Mouse (Mus musculus): Measurements from ENCODE around the gene Cfap54.

Gene Cfap54

DNA sequence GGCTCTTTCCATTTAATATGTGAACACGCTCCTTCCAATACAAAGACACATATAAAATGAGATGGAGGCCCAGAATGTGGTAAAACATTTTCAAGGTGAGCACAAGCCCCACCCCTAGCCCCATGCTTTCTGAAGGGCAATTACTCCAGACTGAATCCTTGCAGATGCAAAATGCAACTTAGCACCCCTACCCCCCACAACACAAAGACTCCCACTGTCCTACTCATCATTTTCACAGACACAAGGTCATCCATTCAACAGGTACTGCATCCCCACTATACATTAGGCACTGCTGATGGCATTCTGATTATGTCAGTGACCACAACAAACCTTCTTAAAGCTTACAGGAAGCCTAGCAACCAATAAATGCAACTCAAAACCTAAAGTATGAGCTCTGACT, 131.4 kb downstream of the Cfap54 start:
- DNase-seq (ENCODE audit: extremely low read depth, insufficient read length, low spot score) = no peak

DNA sequence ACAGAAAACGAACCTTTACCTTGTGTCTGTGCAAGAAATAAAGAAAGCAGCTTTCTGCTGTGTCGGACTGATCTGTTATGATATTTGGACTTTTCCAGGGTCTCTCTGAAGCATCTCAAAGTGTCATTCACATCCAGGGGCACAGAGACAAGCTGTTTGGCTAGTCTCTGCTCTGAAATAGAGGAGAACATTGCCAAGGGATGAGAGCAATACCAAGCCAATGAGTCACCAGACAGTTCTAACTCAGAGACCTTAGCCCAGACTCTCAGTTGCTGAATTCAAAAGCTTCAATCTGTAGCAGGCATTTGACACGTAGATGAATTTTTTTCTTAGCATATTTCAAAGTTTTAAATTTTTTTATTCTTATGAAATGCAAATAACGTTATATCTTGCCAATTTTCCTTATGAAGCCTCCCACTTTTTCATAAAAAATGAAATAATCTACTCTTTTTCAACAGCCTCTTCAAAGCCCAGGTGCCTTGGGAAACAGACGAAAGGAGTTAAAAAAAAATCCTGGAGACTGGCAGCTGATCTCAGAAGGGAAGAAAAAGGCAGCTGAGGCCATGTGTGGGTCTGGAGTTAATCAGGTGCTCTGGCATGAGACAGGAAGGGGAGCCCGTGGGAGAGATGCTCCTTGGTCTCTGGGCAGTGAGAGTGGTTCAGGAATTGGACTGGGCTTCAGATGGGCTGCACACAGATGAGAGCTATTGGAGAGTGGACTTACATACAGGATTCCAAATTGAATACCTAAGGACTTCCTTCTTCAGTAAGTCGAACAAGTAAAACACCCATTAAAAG, 138.4 kb downstream of the Cfap54 start:
- DNase-seq (ENCODE audit: extremely low read depth, insufficient read length, low spot score) = peak; percentile 34

DNA sequence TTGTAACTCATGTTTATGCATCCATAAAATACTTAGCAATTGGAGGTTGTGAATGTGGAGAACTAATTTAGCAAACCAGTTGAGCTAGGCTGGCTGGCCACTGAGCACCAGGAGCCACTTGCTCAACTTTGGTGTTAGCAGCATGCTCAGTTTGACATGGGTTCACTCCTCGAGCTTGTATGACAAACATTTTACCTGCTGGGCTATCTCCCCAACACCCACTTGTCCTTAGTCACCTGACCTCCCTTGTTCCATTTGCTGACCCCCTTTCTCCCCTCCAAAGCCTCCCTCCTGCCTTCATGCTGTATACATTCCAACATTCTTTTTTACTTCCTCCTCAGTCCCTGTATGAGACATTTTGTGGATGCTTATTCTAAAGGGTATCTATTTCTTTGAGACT, 139.8 kb downstream of the Cfap54 start:
- DNase-seq (ENCODE audit: extremely low read depth, insufficient read length, low spot score) = no peak

DNA sequence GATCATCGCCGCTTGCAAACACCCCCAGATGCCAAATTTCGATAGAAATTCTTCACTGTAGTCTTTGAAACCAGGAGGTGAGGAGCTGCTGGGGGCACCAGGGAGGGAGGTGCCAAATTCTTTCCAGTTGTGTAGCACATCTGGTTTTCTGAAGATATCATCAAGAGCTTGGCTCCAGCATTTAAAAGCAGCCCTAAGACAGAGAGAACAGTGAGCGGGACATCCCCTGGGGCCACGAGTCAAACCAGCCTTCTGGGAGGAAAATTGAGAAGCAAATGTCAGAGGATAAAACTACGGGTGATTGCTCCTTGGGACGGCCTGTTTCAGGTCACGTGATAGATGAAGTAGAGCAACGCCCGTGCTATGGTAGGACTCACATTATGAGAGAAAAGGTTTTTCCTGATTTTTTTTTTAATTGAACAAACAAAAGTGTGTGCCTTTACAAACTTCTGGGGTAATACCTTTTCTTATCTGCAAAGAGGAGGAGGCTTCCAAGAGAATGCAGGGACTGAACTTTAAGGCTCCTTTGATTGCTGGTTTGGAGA, 143.6 kb downstream of the Cfap54 start:
- no peak for DNase-seq (ENCODE audit: extremely low read depth, insufficient read length, low spot score)

DNA sequence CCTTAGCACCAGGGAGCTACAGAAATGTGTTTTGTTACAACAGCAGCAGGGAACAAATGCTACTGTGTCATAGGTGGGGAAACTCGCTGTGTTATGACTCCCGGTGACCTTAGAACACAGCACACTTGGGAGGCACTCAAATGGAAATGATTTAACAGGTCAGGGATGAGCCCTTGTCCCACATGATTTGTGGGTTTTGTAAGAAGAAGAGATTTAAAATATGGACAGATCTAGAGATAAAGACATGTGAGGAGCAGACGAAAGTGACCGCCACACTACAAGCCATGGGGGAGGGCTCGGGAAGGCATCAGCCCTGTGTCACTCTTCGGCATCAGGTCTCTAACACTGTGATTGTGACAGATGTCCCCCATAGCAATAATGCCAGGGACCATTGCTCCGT, 144.3 kb downstream of the Cfap54 start:
- no peak for DNase-seq (ENCODE audit: extremely low read depth, insufficient read length, low spot score)

DNA sequence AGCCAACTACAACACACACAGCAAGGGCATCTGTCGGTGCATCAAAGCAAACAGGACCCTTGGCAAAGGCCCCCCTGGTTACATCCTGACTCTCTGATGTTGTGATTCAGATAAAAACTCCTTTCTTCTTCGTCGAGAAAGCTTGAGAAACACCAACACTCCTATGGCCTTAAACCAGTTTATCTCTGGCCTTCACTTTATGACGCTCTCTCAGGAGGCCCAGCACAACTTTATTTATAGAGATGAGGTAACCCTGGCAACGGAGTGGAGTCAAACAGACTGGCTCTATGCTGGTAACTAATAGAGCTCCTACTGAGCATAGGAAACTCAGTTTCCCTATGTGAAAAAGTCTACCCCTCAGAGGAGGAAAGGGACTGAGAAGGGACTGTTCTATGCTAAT, 146.9 kb downstream of the Cfap54 start:
- no peak for DNase-seq (ENCODE audit: extremely low read depth, insufficient read length, low spot score)

DNA sequence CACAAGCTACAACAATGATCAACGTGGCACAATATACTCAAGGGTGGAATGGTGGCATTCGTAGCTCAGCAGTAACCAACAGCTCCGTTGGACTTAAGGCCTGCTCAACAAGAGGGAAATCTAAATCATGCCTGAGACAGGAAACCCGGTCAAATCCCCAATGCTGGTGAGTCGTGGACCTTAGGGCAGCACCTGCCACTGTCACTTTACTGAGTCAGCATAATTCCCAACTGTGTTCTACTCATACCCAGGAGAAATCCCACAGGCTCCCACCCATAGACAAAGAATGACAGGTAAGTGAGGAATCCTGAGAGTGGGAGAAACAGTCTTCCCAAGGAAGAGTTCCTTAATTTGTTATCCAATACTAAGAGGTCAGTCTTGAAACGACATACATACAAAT, 147.8 kb downstream of the Cfap54 start:
- no peak for DNase-seq (ENCODE audit: extremely low read depth, insufficient read length, low spot score)

DNA sequence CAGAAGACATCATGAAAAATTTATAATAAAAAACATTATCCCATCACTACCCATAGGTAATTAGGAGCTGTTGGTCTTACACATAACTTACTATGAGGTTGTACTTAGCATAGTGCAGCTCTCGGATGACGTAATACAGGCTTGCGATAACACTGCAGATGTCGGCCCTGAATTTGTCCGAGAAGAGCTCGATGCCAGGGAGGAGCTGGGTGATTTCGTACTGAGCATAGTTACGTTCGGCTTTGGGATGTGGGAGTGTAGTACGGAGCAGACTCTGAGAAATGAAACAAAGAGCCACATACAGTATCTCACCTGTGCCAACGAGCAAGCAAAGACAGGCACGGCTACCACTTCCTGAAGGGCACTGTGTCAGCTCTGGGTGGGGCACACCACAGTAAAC, 149.0 kb downstream of the Cfap54 start:
- DNase-seq (ENCODE audit: extremely low read depth, insufficient read length, low spot score) = no peak

DNA sequence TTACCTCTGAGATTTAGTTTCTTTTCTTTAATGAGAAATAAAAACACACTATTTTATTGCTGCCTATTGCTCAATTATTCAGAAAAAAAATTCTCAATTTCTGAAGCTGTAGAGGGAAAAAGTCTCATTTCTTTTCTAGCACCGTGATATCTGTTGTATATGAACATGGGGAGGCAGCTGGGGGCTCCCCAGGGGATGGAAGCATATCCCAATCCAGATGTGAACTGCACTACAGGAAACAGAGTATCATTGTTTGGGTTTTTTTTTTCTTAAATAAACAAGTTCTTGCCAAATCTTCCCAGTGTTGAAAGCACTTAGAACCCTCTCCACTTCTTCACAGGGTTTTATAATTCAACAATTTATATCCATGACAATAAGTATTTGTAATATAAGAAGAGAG, 151.4 kb downstream of the Cfap54 start:
- no peak for DNase-seq (ENCODE audit: extremely low read depth, insufficient read length, low spot score)

DNA sequence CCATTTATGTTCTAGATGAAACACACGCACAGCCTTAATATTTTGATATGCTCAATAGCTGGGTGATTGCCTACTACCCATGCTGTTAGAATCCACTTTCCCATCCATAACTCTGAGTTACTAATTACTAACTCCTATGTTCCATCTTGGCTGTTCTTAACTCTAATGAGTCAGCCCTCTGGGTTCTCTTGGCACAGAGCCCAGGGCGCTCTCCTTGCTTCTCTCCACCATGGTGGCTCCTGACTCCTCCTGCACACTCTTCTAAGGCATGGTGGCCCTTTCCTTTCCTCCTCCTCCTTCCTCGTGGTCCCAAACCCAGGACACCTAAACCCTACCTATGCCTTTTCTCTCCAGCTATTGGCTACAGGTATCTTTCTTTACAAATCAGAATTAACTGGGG, 153.2 kb downstream of the Cfap54 start:
- DNase-seq (ENCODE audit: extremely low read depth, insufficient read length, low spot score) = peak; percentile 10

DNA sequence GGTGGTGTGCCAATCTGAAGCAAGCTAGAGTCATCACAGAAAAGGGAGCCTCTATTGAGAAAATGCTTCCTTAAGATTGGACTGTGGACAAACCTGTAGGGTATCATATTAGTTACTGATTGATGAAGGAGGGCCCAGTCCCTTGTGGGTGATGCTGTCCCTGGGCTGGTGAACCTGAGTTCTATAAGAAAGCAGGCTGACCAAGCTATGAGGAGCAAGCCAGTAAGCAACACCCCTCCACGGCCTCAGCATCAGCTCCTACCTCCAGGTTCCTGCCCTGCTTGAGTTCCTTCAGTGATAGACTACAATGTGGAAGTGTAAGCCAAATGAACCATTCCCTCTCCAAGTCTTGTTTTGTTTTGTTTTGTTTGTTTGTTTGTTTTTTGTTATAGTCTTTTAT, 162.9 kb downstream of the Cfap54 start:
- no peak for DNase-seq (ENCODE audit: extremely low read depth, insufficient read length, low spot score)

DNA sequence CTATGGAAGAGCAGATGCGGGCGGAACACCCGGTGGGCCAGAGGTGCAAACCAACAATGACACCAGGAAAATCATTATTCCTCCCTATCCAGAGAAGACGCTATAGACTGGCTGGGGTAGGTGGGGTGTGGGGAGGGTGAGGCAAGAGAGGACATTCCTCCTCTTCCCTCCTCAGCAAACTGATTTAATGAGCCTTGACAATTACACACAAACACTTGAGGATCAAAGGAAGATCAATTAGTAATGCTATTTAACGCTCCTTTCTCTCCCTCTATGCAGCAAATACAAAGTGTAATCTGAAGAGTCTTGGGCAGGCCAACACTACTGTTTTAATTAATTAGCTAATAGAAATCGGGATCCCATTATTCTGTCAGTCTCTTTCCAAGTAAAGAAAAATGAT, 174.2 kb downstream of the Cfap54 start:
- DNase-seq (ENCODE audit: extremely low read depth, insufficient read length, low spot score) = no peak

DNA sequence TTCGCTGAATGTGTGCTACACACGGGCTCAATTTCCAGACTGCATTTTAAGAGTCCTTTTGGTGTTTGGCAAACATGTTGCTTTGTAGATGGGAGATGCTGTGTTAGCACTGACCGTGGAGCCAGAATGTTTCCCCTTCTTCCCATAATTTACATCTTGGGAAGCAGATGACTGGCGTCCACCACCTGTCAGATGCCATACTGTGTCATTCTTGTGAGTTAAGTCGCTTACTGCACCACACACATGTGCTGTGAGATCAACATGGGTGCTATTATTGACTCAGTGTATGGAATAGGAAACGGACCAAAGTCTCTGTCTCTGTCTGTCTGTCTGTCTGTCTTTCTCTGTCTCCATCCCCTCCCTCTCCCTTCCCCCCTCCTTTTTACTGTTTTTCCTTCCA, 193.0 kb downstream of the Cfap54 start:
- no peak for DNase-seq (ENCODE audit: extremely low read depth, insufficient read length, low spot score)

DNA sequence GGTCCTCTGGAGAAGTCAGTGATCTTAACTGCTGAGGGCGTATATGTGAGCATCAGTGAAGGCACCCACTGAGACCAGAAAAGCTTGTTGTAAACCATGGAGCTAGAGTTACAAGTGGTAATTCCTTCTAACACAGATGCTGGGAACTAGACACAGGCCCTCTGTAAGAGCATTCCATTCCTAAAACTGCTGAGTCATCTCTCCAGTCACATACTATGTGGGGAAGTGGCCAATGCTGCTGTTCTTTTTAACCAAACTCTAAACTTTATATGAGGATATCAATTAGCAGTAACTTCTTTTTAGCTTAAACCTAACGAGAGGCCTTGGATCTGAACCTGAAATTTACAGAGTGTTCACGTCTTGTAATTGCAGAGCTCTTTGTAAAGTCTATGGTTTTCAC, 203.4 kb downstream of the Cfap54 start:
- no peak for DNase-seq (ENCODE audit: extremely low read depth, insufficient read length, low spot score)

DNA sequence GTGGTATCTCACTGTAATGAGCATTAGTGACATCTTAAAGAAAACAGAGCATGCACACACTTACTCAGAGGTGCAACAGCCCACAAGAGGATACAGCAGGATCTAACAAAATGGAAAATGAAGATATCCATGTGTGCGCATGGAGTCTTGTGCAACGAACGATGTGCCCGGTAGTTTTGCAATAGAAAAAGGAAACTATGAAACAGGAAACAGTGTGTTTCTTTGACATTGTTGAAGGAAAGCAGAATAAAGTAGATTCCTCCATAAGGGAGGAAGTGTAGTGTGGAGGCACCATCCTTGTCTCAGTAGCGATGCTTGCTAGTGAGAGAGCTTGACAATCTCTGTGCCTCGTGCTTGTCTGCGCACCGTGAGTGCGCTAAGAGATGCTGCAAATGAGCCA, 240.4 kb downstream of the Cfap54 start:
- DNase-seq (ENCODE audit: extremely low read depth, insufficient read length, low spot score) = no peak

DNA sequence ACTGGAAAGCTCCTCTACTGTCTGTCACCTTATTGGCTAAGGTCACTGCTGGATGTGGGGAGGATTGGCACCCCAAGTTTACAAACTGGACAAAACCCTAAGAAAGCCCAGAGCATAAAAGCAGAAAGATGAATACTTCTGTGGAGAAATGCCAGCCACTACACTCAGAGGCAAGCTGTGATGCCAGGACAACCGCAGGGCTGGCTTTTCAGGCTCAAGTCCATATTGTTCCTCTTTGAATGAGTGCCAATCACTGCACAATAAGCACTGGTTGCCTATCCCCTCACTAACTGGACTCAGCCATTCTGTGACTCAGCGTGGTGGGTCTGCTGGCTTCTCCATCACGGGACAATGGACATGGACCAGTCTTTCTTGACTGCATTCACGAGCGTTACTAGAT, 243.8 kb downstream of the Cfap54 start:
- peak; percentile 19 for DNase-seq (ENCODE audit: extremely low read depth, insufficient read length, low spot score)

DNA sequence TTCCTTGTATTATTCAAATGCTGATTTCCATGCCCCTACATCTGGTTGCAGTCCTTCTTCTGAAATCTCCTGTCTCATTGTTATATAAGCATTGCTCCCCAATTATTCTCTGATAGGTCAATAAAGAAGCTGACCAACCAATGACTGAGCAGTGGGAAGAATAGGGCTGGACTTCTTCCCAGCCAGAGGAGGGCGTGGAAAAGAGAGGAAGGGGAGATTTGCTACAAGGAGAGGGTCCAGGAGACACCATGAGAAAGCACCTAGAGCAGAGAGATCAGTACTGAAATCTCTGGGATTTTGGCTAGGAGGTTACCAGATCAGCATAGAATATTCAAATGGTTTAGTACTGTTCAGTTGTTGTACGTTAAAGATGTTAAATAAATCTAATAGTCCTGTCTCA, 244.4 kb downstream of the Cfap54 start:
- DNase-seq (ENCODE audit: extremely low read depth, insufficient read length, low spot score) = no peak

DNA sequence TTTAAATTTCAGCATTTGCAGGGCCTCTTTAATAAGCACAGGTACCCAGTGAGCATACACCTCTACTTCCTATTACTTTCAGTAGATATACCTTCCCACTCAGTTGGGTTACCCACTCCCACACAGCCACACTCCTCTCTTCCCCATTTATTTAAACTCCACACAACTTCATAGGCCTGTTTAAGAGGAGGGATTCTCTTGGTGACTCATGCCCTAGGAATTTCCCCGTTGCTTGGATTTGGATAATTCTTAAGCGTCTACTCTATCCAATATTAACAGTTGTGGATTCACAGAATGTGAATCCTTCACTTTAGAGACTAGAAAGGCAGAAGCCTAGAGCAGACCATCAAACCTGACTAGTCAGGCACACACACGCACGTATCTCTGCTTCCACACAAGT, 259.9 kb downstream of the Cfap54 start:
- DNase-seq (ENCODE audit: extremely low read depth, insufficient read length, low spot score) = no peak

DNA sequence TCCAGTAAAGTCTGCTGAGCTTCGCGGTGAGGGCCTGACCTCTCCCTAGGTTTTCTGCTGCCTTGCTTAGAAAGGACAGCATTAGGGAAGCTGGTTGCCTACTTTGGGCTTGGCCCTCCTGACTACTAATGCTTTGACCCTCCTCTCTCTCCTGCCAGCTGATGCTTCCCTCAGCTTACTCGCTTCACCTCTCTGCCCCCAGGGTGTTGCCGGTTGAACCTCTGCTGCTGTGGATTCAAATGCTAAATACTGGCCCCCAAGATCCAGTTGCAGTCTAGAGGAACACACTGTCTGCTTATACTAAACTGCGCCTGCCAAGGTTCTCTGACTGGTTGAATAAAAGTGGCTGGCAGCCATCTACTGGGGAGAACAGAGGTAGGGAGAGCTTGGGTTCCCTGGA, 263.2 kb downstream of the Cfap54 start:
- no peak for DNase-seq (ENCODE audit: extremely low read depth, insufficient read length, low spot score)

DNA sequence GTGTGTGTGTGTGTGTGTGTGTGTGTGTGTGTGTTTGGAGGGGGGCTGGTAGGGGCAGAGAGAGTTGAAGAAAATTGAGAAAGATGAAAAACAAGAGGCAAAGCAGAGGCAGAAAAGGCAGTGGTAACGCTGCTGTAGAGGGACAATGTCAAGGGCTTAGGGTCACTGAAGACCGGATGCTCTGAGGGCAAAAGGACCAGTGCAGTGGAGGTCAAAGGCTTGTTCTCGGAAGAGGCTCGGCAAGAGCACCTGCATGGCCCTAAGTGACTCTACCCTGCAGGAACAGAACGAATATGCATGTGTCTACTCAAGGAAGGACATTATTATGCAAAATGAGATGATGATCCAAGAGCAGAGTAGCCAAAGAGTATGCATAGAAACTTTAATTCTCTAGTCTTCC, 264.5 kb downstream of the Cfap54 start:
- DNase-seq (ENCODE audit: extremely low read depth, insufficient read length, low spot score) = no peak

DNA sequence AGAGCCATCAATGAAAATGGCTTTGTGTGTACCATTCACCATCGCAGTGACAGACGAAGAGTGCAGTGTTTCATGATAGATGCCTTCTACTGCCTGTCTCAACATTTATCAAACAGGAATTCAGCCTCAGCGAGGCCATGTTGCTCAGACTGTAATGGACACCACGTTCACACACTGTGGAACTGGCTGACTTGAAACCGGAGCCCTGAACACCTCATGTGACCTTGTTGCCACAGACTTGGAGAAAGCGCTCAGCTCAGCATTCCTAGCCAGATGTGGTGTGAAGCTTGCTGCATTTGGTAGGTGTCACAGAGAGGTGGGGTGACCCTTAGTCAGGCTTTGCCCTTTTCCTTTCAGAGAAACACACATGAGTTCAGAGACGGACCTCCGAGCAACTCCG, 270.5 kb downstream of the Cfap54 start:
- no peak for DNase-seq (ENCODE audit: extremely low read depth, insufficient read length, low spot score)

DNA sequence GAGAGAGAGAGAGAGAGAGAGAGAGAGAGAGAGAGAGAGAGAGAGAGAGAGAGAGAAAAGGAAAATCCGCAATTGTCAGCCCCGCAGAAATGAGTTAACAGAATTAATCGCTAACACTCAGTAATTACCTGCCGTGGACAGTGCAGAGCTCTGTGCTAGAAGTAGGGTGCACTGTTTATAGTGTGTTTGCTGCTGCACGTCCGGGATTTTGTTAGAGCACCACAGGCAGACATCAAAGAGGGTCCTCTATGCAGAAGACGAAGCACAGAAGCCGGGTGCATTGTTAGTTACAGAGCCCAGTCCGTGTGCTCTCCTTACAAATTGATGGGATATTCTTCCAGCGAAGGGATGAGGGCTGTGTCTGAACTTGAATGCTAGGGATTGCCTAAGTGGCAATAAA, 289.5 kb downstream of the Cfap54 start:
- no peak for DNase-seq (ENCODE audit: extremely low read depth, insufficient read length, low spot score)

DNA sequence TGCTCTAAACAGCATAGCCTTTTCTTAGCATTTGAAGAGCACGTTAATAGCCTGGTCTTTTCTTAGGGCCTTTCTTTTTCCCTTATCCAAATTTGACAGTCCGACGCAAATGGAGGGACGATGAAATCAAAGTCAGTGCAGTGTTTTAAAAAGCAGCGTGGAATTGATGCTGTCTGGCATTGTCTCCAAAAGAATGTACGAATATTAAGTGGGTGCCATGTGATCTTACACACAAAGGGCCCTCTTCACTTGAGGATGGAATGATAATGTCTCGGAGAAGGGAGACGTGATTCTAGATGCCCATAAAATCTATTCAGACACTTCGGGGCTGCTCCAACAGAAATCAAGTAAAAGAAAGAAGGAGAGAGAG, 289.9 kb downstream of the Cfap54 start:
- DNase-seq (ENCODE audit: extremely low read depth, insufficient read length, low spot score) = no peak
